Comparison of ENCODE assay signal across 16 mouse cellular contexts in genomic region chr13:94608947-94609346, GRCm38 (mm10).
DNase-seq lines count a peak whose midpoint lies in the region; ATAC-seq lines count a peak whose summit lies in the region.
"Had no signal": no experiment of that assay in that cellular context is flagged by ENCODE, and none has a peak within 500 bp of the region (broad histone marks: within the 10 kb centered on the region; RNA-seq: fewer than 3 reads in every experiment).

No protein-coding gene starts in this region.

- no peak overlapping the region for H3K4me3 ChIP-seq in kidney, embryonic 15.5 days (replicated peaks)
- no peak overlapping the region for H3K4me3 ChIP-seq in forebrain, embryonic 14.5 days (ENCODE audit: low read depth, low read length)
- no peak overlapping the region for H3K4me3 ChIP-seq in neural tube, embryonic 13.5 days
- H3K4me3 ChIP-seq: embryonic facial prominence, embryonic 15.5 days; heart, adult 2 months had no signal

- ATAC-seq in kidney, embryonic 15.5 days (replicated peaks; ENCODE audit: low FRiP score): peak; percentile 12; the same call in 1 of the 2 replicates
- 0 out of 2 replicates have a peak, but pooled peaks have one; percentile 23 for ATAC-seq in forebrain, embryonic 14.5 days
- peak; percentile 8; the same call in 1 of the 2 replicates for ATAC-seq in neural tube, embryonic 13.5 days (ENCODE audit: low read depth)
- ATAC-seq: lung, postnatal 0 days had no signal

- H3K27me3 ChIP-seq in kidney, embryonic 15.5 days: peaks cover 32% of the 10 kb centered on the region
- peaks cover 60% of the 10 kb centered on the region for H3K27me3 ChIP-seq in forebrain, embryonic 14.5 days (replicated peaks; ENCODE audit: control insufficient read depth, insufficient read depth, low read length)
- H3K27me3 ChIP-seq in neural tube, embryonic 13.5 days: peaks cover 94% of the 10 kb centered on the region

- 35% methylated on average over 10 of the region's 10 CpGs for WGBS in kidney, embryonic 15.5 days
- 25% methylated on average over 10 of the region's 10 CpGs for WGBS in forebrain, embryonic 14.5 days
- 44% methylated on average over 10 of the region's 10 CpGs for whole genome bisulfite sequencing in neural tube, embryonic 13.5 days

- H3K4me1 ChIP-seq in kidney, embryonic 15.5 days: peaks cover 22% of the 10 kb centered on the region
- peaks cover 9% of the 10 kb centered on the region; the same call in 1 of the 2 replicates for H3K4me1 ChIP-seq in forebrain, embryonic 14.5 days (ENCODE audit: control insufficient read depth, insufficient read depth, low read length)
- H3K4me1 ChIP-seq in neural tube, embryonic 13.5 days (replicated peaks): peaks cover 19% of the 10 kb centered on the region

- peak overlapping the region; percentile 45 for H3K4me2 ChIP-seq in kidney, embryonic 15.5 days
- H3K4me2 ChIP-seq in forebrain, embryonic 14.5 days (ENCODE audit: low read length): no peak overlapping the region
- no peak overlapping the region for H3K4me2 ChIP-seq in neural tube, embryonic 13.5 days
- H3K4me2 ChIP-seq: embryonic facial prominence, embryonic 15.5 days had no signal

- H3K9me3 ChIP-seq in kidney, embryonic 15.5 days (replicated peaks): no peaks in the 10 kb centered on the region
- H3K9me3 ChIP-seq in forebrain, embryonic 14.5 days (replicated peaks; ENCODE audit: control insufficient read depth, low read length): no peaks in the 10 kb centered on the region
- no peaks in the 10 kb centered on the region for H3K9me3 ChIP-seq in neural tube, embryonic 13.5 days
- H3K9me3 ChIP-seq: embryonic facial prominence, embryonic 15.5 days had no signal

- H3K9ac ChIP-seq in kidney, embryonic 15.5 days: no peak overlapping the region
- no peak overlapping the region for H3K9ac ChIP-seq in forebrain, embryonic 14.5 days (ENCODE audit: low read length)
- H3K9ac ChIP-seq in neural tube, embryonic 13.5 days: no peak overlapping the region
- H3K9ac ChIP-seq: embryonic facial prominence, embryonic 15.5 days had no signal

- no peak for DNase-seq in kidney, postnatal 36 days
- DNase-seq in brain, adult 2 months (ENCODE audit: low read depth, low spot score): peak; percentile 37
- DNase-seq in forebrain, embryonic 14.5 days (ENCODE audit: low spot score): no peak
- DNase-seq in yolk sac, embryonic 10.5 days (ENCODE audit: low spot score): no peak
- no peak for DNase-seq in retina, embryonic 14.5 days (ENCODE audit: low spot score)
- DNase-seq: cerebellum, adult 9-10 months; heart, adult 2 months; heart, postnatal 4 days; kidney, adult 8-10 months; layer of hippocampus, adult 9-11 months; liver; thymus, postnatal 4 days had no signal

- H3K27ac ChIP-seq in kidney, embryonic 15.5 days: peak overlapping the region; percentile 58; the same call in 1 of the 2 replicates
- H3K27ac ChIP-seq in forebrain, embryonic 14.5 days (ENCODE audit: low read depth, low read length): no peak overlapping the region
- peak overlapping the region; percentile 72; the same call in 1 of the 2 replicates for H3K27ac ChIP-seq in neural tube, embryonic 13.5 days (replicated peaks)
- H3K27ac ChIP-seq: embryonic facial prominence, embryonic 15.5 days; heart, adult 2 months had no signal

- H3K36me3 ChIP-seq in kidney, embryonic 15.5 days: no peaks in the 10 kb centered on the region
- no peaks in the 10 kb centered on the region for H3K36me3 ChIP-seq in forebrain, embryonic 14.5 days (ENCODE audit: control insufficient read depth, insufficient read depth, low read length)
- H3K36me3 ChIP-seq in neural tube, embryonic 13.5 days: no peaks in the 10 kb centered on the region
- H3K36me3 ChIP-seq: embryonic facial prominence, embryonic 15.5 days had no signal
